Mouse (Mus musculus): ENCODE results near the gene Gm4779. TPM values are rescaled to one million over a fixed set of nuclear protein-coding genes. Genes with fewer than 3 reads are reported as not detected.
"Not testable (repeated sequence)": the region's sequence is repeated elsewhere in the genome, so short reads cannot be mapped to it uniquely, and the experiment has no call there.

The Gm4779 gene
- 0.28 TPM in 2 replicates for polyA plus RNA-seq (2012; rRNA removed)

DNA sequence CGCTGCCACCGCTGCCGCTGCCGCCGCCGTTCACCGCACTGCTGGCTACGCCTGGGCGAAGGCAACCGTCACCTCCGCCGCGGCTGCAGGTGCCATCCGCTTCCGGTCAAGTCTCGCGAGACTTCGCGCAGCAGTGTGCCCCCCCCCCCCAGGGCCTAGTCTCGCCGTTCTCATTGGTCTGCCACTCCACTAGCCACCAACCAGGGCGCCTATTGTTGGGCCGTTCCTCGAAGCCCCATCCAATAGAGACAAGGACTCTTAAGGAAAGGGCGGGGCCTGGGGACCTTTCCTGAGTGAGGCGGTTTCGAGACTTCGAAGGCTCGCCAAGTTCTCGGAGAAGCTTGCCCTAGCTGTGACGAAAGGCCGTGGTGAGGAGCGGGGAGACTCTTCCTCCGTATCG, at the start of gene Gm4779, which contains the start of gene 8030474K03Rik:
Gene Gm4779 (minus strand): TSS at position 82 of the 400 bp plus-strand sequence.
Gene 8030474K03Rik (plus strand): TSS at position 315 of the 400 bp plus-strand sequence.
- DNase-seq (ENCODE audit: low spot score), result no peak

DNA sequence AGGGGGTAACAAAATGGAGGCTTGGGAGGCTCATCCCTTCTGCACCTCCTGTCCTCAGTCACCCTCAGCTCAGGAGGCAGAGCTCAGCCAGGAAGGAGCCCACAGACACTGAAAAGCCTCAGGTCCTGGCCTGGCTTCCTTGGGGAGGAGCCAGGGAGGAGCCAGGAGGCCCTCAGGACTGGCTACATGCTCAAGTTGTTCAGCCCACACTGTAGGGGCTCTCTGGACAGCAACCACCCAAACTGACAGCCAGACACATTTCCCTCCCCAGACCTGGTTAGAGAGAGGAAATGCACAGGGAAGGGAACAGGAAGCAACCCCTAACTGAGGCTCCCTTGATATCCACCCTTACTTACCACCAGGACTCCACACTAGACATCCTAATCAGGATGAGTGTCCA, 25.8 kb upstream of the Gm4779 start:
- not testable (repeated sequence) for DNase-seq (ENCODE audit: low spot score)

DNA sequence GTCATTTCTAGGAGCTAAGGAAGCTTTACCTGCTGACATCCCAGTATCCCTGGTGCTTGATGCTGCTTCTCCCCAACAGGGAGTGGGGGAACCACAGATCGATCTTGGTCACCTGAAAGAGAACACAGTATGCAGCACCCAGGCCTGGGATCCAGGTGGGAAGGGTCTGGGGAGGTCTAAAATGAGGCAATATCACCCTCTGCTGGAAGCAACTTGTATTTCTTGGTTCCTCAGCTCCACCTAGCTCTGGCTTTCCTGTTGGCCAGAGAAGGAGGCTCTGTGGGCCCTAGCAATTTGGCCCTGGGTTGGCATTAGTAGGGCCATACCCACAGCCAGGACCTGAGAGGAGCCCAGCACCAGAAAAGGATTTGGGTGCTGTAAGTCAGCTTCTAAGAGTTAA, 24.9 kb upstream of the Gm4779 start:
- no peak for DNase-seq (ENCODE audit: low spot score)

DNA sequence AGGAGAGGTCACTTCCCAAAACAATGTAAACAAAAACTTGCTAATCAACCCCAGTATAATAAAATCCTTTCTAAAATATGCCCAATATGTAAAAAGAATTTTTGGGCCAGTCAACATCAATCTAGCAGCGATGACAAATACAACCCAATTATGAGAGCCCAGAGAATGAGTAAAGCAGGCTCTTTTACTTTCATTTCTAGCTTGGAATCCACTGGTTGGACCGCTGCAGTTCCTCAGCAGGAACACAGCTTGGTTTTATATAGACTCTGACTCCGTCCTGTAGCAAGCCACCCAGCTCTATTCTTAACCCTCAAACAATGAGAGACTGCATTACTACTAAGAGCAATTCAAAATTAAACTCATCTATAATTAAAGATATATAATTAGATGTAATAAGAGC, 17.5 kb upstream of the Gm4779 start:
- DNase-seq (ENCODE audit: low spot score), result no peak

DNA sequence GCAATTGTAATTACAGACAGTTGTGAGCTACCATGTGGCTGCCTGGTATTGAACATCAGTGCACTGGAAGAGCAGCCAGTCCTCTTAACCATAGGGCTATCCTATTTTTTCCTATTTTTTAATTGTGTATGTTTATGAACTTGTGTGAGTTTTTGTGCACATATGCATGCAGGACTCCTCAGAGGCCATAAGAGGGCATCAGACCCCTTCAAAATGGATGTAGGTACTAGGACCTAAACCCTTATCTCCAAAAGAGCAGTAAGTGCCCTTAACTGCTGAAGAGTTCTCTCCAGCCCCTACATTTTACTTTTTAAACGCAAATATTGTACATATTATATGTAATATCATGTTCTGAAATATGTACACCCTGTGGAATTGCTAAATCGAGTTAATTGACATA, 11.3 kb upstream of the Gm4779 start:
- no peak for DNase-seq (ENCODE audit: low spot score)

- DNase-seq (ENCODE audit: low spot score), result no peak
Observed at GRCm38 (mm10) chrX:101791551-101791950, 2.7 kb downstream of the Gm4779 start.

DNA sequence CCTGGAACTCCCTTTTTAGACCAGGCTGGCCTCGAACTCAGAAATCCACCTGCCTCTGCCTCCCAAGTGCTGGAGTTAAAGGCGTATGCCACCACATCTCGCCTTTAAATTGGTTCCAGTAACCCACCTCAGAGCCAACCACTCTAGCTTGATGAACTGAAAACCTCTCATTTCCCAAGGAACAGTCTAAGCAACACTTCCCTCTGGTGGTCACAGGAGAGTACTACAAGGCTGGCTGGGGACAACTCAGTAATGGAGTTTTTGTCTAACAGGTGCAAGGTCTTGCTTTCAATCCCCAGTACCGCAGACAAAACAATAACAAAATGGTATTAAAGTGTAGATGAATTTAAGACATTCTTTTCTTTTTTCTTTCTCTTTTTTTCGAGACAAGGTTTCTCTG, 22.2 kb downstream of the Gm4779 start:
- no peak for DNase-seq (ENCODE audit: low spot score)

DNA sequence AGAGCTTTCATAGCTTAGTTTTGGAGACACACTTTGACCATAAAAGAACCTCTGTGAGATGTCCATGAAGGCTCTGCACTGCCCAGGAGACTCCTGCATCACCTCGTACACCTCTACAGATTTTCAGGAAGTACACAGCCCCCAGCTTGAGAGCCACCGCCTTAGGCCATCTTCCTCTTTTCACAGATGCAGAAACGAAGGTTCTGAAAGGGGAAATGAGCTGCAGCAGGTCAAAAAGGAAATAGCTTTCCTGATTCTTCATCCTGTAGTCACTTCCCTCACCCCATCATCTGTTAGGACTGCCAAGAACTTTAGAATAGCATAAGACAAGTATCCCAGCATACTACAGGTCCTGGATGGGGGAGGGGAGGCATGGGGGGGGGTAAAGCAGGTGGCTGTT, 23.9 kb downstream of the Gm4779 start:
- DNase-seq (ENCODE audit: low spot score), result no peak

- no peak for DNase-seq (ENCODE audit: low spot score)
Observed at GRCm38 (mm10) chrX:101769478-101769877, 24.7 kb downstream of the Gm4779 start.

GRCm38 (mm10) chrX:101767280-101767679, 26.9 kb downstream of the Gm4779 start:
- DNase-seq (ENCODE audit: low spot score), result no peak

DNA sequence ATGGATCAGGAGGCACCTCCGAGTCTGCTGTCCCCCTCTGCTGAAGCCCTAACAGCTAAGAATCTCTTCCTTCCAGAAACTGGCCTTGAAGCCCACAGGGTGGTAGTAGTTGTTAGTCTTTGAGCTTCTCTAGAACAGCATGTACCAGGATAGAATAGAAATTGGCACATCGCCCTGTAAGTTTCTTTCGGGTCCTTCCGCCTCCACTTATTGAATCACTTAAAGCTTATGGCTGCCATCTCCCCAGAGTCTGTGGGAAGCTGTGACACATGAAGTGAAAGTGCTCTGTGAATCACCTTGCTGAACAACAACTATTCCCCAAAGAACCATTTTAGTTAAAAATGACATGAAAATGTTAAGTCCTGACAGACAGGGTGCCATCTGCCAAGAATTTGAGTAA, 29.1 kb downstream of the Gm4779 start:
- DNase-seq (ENCODE audit: low spot score), result no peak

- no peak for DNase-seq (ENCODE audit: low spot score)
Observed at GRCm38 (mm10) chrX:101764621-101765020, 29.6 kb downstream of the Gm4779 start.

DNA sequence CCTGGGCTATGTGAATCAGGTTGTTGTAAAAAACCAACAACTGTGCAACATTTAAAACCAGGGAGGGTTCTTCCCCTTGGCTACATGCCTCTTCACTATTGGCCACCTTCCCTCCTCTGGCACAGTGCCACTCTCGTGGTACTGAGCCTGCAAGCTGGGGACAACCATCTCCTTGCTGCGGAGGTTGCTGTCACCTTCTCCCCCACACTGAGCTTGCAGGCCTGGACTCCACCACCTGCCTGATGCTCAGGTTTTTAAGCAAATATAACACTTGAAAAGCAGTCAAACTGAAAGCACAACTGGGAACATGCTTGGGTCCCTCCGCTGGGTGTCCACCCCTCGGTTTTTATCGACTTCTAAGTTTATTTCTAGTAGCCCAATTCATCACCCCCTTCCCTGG, 39.7 kb downstream of the Gm4779 start:
- no peak for DNase-seq (ENCODE audit: low spot score)

- DNase-seq (ENCODE audit: low spot score), result no peak
Observed at GRCm38 (mm10) chrX:101750144-101750543, 44.1 kb downstream of the Gm4779 start.

GRCm38 (mm10) chrX:101741064-101741433, 53.2 kb downstream of the Gm4779 start:
- no peak for DNase-seq (ENCODE audit: low spot score)

- DNase-seq (ENCODE audit: low spot score), result no peak
Observed at GRCm38 (mm10) chrX:101740335-101741063, 53.7 kb downstream of the Gm4779 start.

Other genes starting within 250 kb of the Gm4779 start
- 207 and 285 TPM in 2 replicates for gene Ogt, start 154.4 kb downstream of the Gm4779 start, polyA plus RNA-seq (2012; rRNA removed)
- 2.3 and 2.4 TPM in 2 replicates for gene Cxcr3, start 60.2 kb downstream of the Gm4779 start, polyA plus RNA-seq (2012; rRNA removed)
- 0.10 and 0.12 TPM in 2 replicates for gene 8030474K03Rik, start 233 bp upstream of the Gm4779 start, polyA plus RNA-seq (2012; rRNA removed)
- 6.4 and 8.8 TPM in 2 replicates for gene Nhsl2, start 55.0 kb upstream of the Gm4779 start, polyA plus RNA-seq (2012; rRNA removed)